Mouse (Mus musculus): Measurements from ENCODE around the gene Prcd.
A peak's percentile ranks its signal among the peaks of the same experiment; 100 is the strongest.
"Not testable (repeated sequence)": the region's sequence is repeated elsewhere in the genome, so short reads cannot be mapped to it uniquely, and the experiment has no call there.

Gene Prcd

GRCm38 (mm10) chr11:116669787-116670365 lies 16.5 kb downstream of the Prcd start:
- DNase-seq = no peak

- no peak for DNase-seq
These were observed 17.1 kb downstream of the Prcd start for GRCm38 (mm10) chr11:116670386-116670785.

DNA sequence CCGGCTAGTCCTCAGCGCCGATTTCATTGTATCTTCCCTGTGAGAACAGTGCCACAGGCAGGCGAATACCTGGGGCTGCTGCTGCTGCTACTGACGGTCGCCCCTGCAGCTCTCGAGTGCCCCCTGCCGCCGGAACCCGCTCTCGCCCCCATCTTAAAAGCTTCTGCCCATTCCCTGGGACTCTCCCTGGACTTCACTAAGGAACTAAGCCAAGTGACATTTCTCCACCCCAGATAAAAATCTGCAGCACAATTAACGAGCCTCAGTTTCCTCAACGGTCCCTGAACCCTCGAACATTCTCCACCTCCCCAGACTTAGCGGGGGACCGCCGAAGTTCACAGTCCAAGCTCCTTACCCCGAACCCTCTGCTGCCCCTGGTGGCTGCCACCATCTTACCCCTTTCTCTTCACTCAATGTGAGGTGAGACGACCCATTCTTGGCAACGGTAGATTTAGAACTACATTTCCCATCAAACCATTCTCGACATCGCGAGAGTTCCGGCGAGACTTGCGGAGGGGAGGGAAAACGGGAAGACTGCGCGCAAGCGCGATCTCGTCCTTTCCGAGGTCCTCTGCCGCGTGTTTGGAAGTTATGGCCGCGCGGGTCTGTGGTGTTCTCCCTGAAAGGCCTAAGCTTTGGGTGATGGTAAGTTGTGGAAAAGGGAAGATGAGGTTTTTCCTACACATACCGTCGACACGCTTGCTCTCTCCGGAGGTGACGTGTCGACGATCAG lies 17.9 kb downstream of the Prcd start:
- peak; percentile 97 for DNase-seq

DNA sequence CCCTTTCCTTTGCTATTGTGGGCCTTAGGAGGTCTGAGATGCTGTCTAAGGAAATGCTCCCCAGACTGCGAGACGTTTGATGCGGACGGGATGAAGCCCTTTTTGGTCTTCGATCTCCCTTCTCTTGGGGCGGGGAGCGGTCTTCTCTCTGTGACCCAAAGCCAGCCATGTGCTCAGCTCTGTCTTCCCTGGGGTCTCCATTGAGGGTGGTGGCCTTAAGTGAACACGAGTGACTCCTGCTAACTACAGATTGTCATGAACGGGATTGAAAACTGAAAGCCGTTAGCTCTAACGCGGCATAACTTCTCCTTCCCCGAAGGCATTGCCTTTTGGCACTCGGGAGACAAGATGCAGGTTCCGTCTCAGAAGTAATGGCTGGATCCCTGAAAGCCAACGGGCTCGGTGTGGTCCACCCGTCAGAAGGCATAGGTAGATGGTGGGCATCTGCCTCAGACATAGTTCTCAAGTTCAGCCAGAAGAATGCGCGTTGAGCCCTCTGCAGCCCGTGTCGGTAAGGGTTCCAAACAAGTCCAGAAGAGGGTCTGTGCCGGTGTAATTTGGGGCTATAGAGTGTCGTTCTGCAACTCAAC lies 18.6 kb downstream of the Prcd start:
- no peak for DNase-seq

- no peak for DNase-seq
These were observed 19.3 kb downstream of the Prcd start for GRCm38 (mm10) chr11:116672595-116672994.

DNA sequence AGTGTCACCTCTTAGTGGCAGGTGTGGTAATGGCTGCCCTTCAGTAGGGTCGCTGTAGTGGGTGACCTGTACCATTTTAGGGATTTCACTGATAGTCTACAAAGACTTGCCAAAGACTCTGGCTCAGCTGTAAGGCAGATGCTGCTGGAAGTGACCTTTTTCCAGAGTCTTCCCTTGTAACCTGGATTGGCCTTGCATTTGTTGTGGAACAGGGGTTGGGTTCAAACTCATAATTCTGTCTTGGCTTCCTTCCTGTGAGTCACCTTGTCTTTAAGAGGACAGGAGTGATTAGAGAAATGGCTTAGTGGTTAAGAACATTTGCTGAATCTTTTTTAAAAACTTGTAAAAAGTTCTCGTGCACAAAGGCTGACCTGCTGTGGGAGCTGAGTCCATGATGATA lies 20.1 kb downstream of the Prcd start:
- no peak for DNase-seq

DNA sequence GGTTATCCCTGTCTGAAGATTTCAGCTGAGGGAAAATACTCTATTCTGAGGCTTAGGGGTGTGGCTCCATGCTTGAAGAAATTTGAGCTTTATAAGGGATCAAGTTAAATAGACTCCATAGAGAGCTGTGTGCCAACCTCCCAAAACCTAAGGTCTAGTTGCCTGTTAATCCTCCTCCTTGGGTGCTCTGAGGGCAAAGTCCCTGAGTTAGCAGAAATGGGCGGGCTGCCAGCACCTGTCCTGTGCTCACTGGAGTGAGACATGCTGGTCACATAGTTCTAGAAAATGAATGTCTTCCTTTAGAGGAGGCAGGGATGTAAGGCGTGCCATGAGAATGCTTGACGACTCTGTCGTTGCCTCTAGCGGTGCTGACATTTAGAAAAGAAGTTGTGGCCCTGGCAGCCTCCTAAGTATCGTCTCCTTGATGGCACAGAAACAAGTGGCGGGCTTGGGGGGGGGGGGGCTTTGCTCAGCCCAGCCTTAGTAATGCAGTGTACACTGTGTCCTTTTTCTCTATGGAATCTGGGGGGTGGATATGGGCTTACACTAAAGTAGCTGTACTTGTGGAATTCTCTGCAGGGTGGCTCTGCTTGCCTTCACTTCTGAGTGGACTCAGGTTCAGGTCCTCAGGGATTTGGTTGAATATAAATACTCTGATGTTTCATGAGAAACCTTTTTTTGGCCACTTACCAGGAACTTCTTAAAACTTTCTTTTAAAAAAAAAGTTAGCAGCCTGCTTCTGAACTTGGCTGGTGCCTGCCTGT lies 21.5 kb downstream of the Prcd start:
- no peak for DNase-seq

GRCm38 (mm10) chr11:116675429-116675828 lies 22.1 kb downstream of the Prcd start:
- not testable (repeated sequence) for DNase-seq

DNA sequence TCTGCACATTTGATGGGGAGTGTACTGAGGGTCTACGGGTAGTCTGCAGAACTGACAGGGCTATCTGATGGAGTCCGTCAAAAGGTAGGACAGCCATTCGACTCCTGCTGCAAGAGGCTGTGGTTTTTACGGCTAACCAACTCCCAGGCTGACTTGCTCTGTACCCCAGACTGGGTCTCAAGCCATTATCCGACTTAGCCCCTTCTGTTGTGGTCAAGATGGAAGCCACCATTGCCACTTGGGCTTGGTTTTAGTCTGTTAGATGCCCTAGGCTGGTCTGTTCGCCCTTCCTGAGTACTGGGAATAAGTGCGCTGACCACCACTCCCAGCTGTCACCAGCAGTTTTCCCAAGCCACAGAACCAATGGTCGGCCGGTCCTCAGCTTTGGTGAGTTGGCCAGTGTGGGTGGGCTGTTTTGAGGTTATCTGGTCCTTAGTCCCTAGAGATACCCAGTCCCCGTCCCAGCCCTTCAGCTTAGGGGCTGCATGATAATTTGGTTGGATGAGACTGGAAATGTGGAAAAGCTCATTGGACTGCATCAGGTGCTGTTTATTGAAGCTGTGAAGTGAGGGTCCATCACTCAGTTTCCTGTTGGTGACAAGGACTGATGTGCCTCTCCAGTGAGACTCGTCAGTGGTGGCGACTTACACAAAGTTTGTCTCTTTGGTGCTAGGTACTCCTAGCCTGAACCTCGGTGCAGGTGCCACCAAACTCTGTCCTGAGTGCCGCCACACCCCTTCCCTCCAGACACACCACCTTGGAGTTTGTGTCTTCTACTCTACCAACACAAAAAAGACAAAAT lies 23.0 kb downstream of the Prcd start:
- no peak for DNase-seq

DNA sequence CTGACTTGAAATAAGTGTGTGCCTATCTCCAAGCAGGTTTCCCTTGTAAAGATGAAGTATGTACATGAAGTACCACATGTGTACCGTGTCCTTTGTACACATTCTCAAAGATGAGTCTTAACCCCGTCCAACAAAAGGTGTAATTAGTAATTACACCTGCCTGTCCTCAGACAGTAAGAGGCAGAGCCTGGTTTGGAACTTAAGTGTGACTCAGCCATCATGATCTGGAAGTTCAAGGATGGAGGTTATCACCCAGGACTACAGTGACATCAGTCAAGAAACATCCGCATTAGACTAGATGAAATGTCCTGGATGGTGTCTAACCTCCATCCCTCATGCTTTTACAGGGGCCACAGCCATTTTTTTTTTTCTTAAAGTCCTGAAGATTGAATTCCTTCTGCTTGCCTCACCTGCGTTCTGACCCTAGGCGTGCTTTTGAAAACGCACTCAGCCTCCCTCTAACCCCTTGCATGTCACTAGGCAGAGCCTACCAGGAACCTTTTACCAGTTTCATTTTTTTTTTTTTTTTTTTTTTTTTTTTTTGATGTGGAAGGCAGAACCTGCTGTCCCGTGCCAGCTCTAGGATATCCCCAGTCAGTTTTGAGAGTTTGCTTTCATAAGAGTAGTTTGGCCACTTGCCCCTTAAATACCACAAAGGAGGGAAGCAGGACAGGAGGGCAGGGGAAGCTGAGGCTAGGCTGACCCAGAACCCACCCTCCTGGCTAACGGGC lies 24.5 kb downstream of the Prcd start:
- no peak for DNase-seq

DNA sequence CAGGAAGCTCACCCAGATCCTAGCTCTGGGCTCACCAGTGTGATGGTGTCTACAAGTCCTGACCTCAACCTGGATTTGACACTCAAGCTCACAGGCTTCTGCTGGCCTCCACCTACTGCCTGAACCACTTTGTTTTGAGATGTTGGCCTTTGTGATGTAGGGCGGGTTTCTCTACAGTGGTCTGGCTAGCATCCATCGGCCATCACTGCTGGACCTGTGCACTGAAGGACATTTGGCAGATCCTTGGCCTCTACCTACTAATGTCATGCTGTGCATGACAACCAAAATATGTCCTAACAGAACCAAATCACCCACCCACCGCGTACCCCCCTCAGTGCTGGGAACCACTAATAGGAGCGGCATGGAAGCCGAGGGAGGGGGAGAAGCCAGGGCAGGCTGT lies 25.8 kb downstream of the Prcd start:
- DNase-seq = no peak

GRCm38 (mm10) chr11:116680321-116681091 lies 27.2 kb downstream of the Prcd start:
- no peak for DNase-seq

GRCm38 (mm10) chr11:116681147-116681546 lies 27.8 kb downstream of the Prcd start:
- no peak for DNase-seq

DNA sequence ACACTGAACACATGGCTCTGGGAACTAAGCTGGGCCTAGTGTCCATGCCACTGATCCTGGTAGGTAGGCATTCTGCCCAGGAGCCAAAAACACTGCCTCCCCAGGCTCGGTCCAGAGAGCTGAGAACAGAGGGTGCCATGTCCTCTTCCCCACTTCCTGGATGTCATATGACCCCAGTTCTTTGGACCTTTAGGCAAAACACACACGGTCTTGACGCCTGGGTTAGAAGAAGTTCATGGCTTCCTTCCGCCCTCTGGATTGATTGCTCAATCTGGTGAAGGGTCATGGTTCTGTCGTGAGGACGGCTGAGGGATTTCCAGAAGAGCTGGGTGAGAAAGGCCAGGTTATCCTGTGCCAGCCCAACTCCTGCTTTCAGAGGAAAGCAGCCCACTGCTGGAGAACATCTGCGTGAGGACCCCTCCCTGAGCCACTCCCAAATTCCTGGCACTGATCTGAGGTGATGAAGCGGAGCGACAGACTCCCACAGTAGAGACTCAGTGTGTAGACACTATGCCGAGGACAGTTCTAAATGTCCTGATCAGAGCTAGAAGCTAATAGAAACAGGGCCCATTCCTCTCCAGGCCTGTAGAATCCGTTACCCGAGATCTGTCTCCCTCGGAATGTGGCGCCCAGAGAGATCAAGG lies 29.3 kb downstream of the Prcd start:
- no peak for DNase-seq

DNA sequence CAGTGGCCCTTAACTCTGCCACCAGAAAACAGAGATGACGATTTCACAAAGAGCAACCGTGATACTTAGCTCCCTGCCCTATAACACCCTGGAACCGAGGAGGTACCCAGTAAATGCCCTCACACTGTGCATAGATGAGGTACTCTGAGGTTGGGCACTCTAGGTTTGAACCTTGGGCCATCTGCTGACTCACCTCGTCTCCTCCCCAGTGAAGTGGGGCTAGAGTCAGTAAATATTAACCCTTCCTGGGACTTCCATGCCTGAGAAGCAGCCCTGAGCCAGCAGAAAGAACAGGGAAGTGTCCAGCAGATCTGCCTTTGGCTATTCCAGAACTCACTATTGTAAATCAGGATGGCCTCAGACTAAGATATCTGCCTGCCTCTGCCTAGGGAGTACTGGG lies 30.4 kb downstream of the Prcd start:
- DNase-seq = no peak

DNA sequence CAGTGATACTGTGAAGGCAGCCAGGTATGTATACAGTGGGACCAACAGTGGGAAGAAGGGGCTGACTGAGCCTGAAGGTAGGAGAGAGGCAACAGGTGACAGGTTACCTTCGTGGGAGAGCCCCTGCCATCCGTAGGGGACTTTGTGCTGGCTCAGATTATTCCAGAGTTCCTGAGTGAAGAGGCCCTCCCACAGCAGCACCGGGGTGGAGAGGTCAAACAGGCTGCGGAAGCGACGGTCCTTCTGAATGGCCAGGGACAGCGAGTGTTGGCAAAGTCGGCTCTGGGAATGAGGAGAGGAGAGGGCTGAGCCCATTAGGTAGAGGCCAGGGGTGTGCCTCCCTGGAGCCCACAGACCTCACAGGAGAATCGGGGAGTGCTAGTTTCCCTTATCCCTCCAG lies 32.4 kb downstream of the Prcd start:
- no peak for DNase-seq

GRCm38 (mm10) chr11:116687897-116688296 lies 34.6 kb downstream of the Prcd start:
- DNase-seq = no peak

- DNase-seq = no peak
These were observed 36.3 kb downstream of the Prcd start for GRCm38 (mm10) chr11:116689622-116690021.

GRCm38 (mm10) chr11:116690701-116691575 lies 37.6 kb downstream of the Prcd start:
- no peak for DNase-seq

DNA sequence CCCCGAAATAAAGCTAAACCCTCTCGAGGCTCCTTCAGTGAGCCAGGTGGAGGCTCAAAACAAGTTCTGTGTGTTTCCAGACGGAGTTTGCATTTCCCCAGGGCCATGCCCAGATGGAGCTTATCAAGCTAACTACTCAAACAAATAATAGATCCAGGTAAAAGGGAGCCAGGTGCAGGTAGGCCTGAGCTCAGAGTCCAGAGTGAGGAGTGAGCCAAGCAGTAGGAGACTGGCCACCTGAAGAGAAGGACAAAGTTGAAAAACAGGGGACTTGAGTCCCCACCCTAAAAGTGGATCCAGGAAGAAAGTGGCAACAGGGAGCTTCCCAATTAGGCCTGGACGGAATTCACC lies 40.5 kb downstream of the Prcd start:
- DNase-seq = no peak

Measured in right cerebral cortex, adult 18-20 months (tissue).